Mouse (Mus musculus) heart, adult 2 months (tissue): ENCODE data around the gene Ostm1.

Source experiments
- CTCF ChIP-seq: fragments of 200-600 bp; IDR thresholded peaks from 2 replicates; pipeline ENCODE4 v1.8.1; 2022; ENCODE audit warnings: antibody characterized with exemption, mild to moderate bottlenecking, moderate library complexity
- EP300 ChIP-seq: fragments of 200-500 bp; IDR thresholded peaks from 2 replicates; pipeline ENCODE4 v1.6.1; 2011; ENCODE audit warnings: low read depth, low read length, control low read depth; ENCODE audit not compliant: insufficient read depth
- POLR2A ChIP-seq: fragments of 200-500 bp; IDR thresholded peaks from 2 replicates; pipeline ENCODE4 v1.6.1; 2011; ENCODE audit warnings: mild to moderate bottlenecking, low read depth, low read length, control low read depth; ENCODE audit not compliant: insufficient read depth

- no peak for TF ChIP-seq CTCF
- TF ChIP-seq POLR2A, result no peak
- TF ChIP-seq EP300, result no peak
Measured at GRCm38 (mm10) chr10:42680582-42681001, 97.0 kb downstream of the Ostm1 start.
